Mouse (Mus musculus): ENCODE data around the gene Serpine1. TPM values are rescaled to one million over a fixed set of nuclear protein-coding genes. Genes with fewer than 3 reads are reported as not detected.
A peak's percentile ranks its signal among the peaks of the same experiment; 100 is the strongest.

Serpine1 gene
- polyA plus RNA-seq, 1 experiment, result 1.9 TPM

- DNase-seq (ENCODE audit: extremely low spot score in 1 of 2, low spot score in 1 of 2), result no peak
Measured at GRCm38 (mm10) chr5:137028561-137029272, 43.4 kb downstream of the Serpine1 start.

GRCm38 (mm10) chr5:137026092-137026491 lies 46.0 kb downstream of the Serpine1 start, which contains the start of gene Vgf:
Vgf (plus strand) TSS chr5:137026392.
- DNase-seq (ENCODE audit: extremely low spot score in 1 of 2, low spot score in 1 of 2), result no peak

GRCm38 (mm10) chr5:137025132-137025531 lies 46.9 kb downstream of the Serpine1 start:
- peak in 1 of 2 experiments; percentile 92 for DNase-seq (ENCODE audit: extremely low spot score in 1 of 2, low spot score in 1 of 2)

GRCm38 (mm10) chr5:137024318-137024717 lies 47.8 kb downstream of the Serpine1 start:
- DNase-seq (ENCODE audit: extremely low spot score in 1 of 2, low spot score in 1 of 2), result no peak

- DNase-seq (ENCODE audit: extremely low spot score in 1 of 2, low spot score in 1 of 2), result no peak
Measured at GRCm38 (mm10) chr5:137015913-137016312, 56.2 kb downstream of the Serpine1 start.

- no peak for DNase-seq (ENCODE audit: extremely low spot score in 1 of 2, low spot score in 1 of 2)
Measured at GRCm38 (mm10) chr5:137012401-137012950, 59.6 kb downstream of the Serpine1 start.

Other genes with a start within 250 kb of the Serpine1 start
- 11.3 and 11.6 TPM in 2 replicates for gene Col26a1, start 189.1 kb downstream of the Serpine1 start, polyA plus RNA-seq (2012; rRNA removed)
- gene Ift22, start 164.1 kb downstream of the Serpine1 start, polyA plus RNA-seq (2012; rRNA removed), result 77.4 and 82.5 TPM in 2 replicates
- gene Fis1, start 119.0 kb downstream of the Serpine1 start, polyA plus RNA-seq (2012; rRNA removed), result 394 and 432 TPM in 2 replicates
- 0.12 and 0.21 TPM in 2 replicates for gene Cldn15, start 105.7 kb downstream of the Serpine1 start, polyA plus RNA-seq (2012; rRNA removed)
- 36.3 and 39.0 TPM in 2 replicates for gene Plod3, start 85.2 kb downstream of the Serpine1 start, polyA plus RNA-seq (2012; rRNA removed)
- gene Znhit1, start 84.2 kb downstream of the Serpine1 start, polyA plus RNA-seq (2012; rRNA removed), result 88.2 and 106 TPM in 2 replicates
- gene Vgf, start 45.9 kb downstream of the Serpine1 start, polyA plus RNA-seq (2012; rRNA removed), result 123 and 132 TPM in 2 replicates
- gene Ap1s1, start 26.1 kb downstream of the Serpine1 start, polyA plus RNA-seq (2012; rRNA removed), result 263 and 311 TPM in 2 replicates
- 2.0 and 2.3 TPM in 2 replicates for gene Trim56, start 43.9 kb upstream of the Serpine1 start, polyA plus RNA-seq (2012; rRNA removed)
- 0.16 TPM in 1 of 2 replicates, not detected in the other for gene Muc3, start 77.1 kb upstream of the Serpine1 start, polyA plus RNA-seq (2012; rRNA removed)
- gene Muc3a, start 140.1 kb upstream of the Serpine1 start, polyA plus RNA-seq (2012; rRNA removed), result 28.3 and 33.2 TPM in 2 replicates
- gene Ache, start 215.3 kb upstream of the Serpine1 start, polyA plus RNA-seq (2012; rRNA removed), result 63.7 and 65.6 TPM in 2 replicates
- gene Ufsp1, start 222.4 kb upstream of the Serpine1 start, polyA plus RNA-seq (2012; rRNA removed), result 12.4 and 13.1 TPM in 2 replicates
- 268 and 278 TPM in 2 replicates for gene Srrt, start 235.4 kb upstream of the Serpine1 start, polyA plus RNA-seq (2012; rRNA removed)
- gene Trip6, start 242.1 kb upstream of the Serpine1 start, polyA plus RNA-seq (2012; rRNA removed), result 8.5 and 9.0 TPM in 2 replicates

Measured in frontal cortex, adult 2 months (tissue).